Mouse (Mus musculus) kidney, postnatal 10 days (tissue): ENCODE measurements around the gene Tmc3.

Experiments used
- DNase-seq: peaks from one replicate; pipeline ENCODE4 v3.0.0; 2021; ENCODE audit warnings: mixed read lengths

Tmc3 gene

GRCm38 (mm10) chr7:83584639-83585471, at the start of gene Tmc3:
TSS of gene Tmc3 (plus strand) at chr7:83584927.
- peak; percentile 69 for DNase-seq

DNA sequence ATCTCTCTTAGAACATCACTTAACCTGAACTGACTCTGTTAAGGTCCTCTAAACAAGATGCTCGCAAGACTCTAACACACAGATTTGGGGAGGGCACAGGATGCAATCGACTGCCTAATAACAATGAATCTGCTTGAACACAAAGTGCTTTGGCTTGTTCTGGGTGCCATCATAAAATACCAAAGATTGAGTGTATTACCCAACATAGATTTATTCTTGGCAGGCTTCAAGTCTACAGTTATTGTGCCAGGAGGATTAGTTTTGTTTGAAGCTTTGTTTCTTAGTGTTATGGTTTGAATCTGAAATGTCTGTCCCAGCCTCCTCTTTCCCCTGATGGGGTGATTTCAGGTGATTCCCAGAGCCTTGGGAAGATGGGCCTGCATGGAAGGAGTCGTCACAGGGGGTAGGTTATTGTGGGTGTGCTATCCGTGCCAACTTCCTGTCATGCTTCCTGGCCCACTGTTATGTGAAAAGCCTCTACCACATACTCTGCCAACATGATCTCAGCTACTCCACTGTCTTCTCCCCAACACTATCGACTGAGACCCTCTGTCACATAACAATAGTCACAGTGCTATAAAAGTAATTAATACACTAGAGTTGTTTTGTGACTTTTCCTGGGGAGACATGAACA, 43.1 kb upstream of the Tmc3 start:
- no peak for DNase-seq

- no peak for DNase-seq
Observed at GRCm38 (mm10) chr7:83548686-83549352, 35.9 kb upstream of the Tmc3 start.

DNA sequence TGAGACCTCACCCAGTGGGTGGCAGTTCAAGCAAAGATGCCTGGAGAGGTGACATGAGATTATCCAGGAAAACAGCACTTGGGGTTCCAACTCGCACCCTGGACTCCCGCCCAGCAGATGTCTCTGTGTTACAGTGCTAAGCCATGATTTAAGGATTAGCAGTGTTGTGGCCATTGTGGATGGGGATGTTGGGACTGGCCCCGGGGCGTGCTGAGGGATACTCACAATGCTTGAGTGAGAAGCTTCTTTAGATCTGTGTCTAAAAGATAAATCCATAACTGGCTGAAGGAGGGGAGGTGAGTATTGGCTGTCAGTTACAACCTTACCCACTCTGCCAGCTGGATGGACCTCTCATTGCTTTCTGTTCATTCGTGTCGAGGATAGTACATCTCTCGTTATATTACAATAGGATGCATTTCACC, 35.4 kb upstream of the Tmc3 start:
- DNase-seq = no peak

GRCm38 (mm10) chr7:83549951-83550407, 34.7 kb upstream of the Tmc3 start:
- no peak for DNase-seq

- DNase-seq = no peak
Observed at GRCm38 (mm10) chr7:83554477-83554876, 30.2 kb upstream of the Tmc3 start.

- DNase-seq = no peak
Observed at GRCm38 (mm10) chr7:83556488-83556887, 28.2 kb upstream of the Tmc3 start.

DNA sequence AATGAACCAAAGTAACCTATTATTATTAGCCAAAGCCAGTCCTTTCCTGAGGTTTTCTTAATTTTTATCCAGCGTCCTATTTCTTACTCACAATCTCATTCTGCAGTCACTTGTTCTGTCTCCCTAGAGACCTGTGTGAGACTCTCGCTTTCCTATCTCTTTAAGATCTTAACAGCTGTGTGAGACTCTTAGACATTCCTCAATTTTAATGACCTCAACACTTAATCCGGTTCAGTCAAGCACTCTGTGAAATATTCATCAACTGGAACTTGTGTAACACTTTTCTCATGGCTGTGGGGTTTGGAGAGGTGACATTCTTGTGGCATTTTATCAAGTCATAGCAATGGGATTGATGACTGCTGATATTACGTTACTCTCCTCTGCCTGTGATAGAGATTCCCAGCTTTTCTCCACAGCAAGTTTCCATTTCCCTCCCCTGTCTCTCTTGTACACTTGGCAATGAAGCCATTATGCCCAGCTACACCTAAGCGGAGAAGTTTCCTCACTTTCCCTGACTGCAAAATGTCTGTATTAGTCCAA, 25.9 kb upstream of the Tmc3 start:
- no peak for DNase-seq

DNA sequence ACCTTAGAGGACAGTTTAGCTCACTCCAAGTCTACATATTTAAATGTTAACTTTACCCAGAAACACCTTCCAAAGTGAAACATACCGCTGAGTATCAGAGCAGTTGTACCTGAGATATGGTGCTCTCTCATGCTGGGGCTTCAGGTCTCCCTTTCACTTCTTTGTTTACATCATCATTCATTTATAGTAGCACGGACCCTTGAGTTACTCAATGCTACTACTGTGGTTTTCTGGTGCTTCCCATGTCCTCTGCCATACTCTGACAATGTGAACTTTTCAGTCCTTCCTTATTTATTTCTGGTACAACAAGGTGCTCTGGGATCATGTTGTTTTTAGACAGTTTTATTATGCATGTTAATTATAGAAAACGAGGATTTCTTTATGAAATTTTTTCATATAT, 25.2 kb upstream of the Tmc3 start:
- no peak for DNase-seq

DNA sequence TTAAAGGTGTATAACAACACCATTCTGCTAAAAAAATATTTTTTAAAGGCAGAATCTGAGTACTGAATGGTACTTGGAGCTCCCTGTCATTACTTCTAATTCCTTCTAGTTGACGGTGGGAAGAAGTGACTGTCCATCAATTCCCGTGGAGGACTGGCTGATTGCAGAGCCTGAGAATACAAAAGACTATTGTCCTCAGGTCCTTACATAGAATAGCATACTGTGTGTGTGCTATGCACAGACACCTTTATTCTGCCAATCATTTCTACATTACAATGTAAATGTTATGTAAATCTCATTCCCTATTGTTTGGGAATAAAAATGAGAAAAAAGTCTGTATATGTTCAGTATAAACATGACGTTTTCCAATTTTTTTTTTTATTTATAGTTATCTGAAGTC, 22.9 kb upstream of the Tmc3 start:
- no peak for DNase-seq

DNA sequence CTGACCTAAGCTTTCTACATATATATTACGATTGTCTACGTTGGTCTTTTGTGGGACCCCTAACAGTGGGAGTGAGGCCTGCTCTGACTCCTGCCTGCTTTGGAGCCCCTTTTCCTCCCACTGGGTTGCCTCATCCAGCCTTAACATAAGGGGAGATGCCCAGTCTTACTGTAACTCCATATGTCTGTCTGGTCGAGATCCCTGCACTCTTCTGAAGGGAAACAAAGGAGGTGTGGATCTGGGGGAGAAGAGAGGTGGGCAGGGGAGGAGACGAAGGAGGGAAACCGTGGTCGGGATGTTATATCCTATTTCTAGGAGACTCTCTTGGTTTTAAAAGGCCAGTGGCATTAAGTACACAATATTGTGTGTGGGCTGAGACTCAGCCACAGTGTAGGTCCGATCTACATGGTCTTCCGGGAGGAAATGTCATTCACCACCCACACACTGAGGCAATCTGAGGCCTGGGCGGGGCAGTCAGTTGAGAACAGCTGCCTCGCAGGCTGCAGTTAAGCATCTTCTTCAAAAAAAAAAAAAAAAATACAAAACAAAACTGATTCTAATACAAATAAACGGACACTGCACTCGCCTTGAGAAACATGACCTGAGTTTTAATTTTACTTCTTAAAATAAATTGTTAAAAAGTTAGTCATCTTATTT, 20.0 kb upstream of the Tmc3 start:
- peak; percentile 67 for DNase-seq

- DNase-seq = peak; percentile 70
Observed at GRCm38 (mm10) chr7:83565976-83566375, 18.8 kb upstream of the Tmc3 start.

DNA sequence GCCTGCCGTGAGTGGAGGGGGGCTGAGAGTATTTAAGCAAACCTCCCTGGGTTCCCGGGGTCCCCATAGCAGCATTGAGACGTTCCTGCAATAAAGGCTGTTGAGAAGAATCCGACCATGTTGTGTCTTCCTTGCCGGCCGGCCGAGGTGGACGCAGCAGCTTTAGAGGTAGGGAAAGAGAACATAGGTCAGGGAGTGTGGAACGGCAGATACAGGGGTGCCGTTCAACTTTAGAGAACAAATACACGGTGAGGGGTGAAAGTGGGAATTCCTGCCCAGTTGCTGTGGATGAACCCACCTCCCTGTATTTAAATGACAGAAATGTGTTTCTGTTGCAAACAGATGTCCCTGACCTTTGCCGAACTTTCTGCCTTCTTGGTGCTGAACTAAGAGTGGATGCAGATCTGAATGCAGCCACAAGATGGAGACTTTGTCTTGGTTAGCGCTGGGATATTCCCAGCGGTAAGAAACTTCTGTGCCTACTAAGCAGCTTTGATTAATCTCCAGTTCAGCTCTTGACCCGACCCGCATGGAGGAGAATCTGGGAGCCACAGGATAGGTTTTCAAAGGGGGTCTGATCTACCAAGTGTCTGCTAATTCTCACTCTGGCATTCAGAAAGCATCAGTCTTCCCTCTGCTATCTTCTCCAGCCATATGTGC, 16.8 kb upstream of the Tmc3 start:
- peak; percentile 73 for DNase-seq

GRCm38 (mm10) chr7:83568815-83569214, 15.9 kb upstream of the Tmc3 start:
- no peak for DNase-seq

- no peak for DNase-seq
Observed at GRCm38 (mm10) chr7:83569436-83569835, 15.3 kb upstream of the Tmc3 start.

GRCm38 (mm10) chr7:83571077-83571476, 13.7 kb upstream of the Tmc3 start:
- DNase-seq = no peak

DNA sequence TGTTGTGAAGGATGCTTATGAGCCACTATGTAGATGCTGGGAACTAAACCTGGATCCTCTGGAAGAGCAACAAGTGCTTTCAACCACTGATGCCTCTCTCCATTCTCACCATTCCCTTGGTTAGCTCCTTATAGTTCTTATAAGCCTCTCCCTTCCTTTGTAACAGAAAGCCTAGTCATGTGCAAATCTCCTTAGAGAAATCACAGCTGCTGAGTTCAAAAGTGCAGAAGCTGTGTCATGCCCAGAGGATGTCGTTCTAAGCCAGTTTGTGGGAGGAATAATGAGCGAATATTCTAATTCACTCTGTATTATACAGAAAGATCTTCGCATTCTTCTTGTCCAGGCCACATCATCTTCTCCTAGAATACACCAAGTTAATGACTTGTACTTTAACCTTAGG, 12.8 kb upstream of the Tmc3 start:
- DNase-seq = no peak

DNA sequence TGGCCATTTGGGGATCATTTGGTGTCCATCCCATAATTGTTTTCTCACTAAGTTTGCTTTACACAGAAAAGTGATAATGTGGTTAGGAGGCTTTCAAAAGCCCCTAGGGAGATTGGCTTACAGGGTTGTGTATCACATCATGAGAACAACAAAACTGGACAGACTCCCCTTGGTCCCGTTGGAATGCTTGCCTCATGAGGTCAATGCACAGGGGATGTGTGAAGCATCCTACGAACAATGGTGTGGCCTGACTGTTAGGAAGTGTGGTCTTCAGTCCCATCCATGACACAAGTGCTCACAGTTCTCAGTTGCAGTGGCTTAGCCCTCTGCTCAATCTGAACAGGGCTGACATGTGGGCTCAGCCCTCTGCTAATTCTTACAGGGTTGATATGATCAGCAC, 12.3 kb upstream of the Tmc3 start:
- DNase-seq = no peak

GRCm38 (mm10) chr7:83580946-83581345, 3.8 kb upstream of the Tmc3 start:
- peak; percentile 36 for DNase-seq

DNA sequence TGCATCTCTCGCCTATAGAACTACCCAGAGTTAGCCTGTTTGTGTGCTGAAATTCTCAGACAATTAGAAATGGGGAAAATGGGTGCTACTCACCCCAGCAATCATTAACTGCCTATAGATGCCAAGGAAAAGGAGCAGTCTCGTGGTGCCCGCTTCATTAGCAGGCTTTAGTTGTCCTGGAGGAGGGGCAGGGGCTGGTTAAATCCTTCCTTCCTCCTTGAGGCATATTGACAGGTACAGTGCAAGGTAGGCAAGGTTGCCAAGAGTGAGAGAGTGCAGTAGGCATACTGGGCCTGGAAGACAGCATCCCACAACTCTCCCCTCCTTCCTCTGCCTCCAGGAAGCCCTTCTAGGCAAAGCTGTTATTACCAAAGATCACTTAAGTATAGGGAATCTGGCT, 9.3 kb downstream of the Tmc3 start:
- DNase-seq = no peak

GRCm38 (mm10) chr7:83597063-83597462, 12.3 kb downstream of the Tmc3 start:
- DNase-seq = no peak
